Mouse (Mus musculus): ENCODE data around the gene Olfr1357.

- TF ChIP-seq CTCF (IDR thresholded peaks at IDR 0.05; ENCODE audit: low read depth) (no peak), EP300 (IDR thresholded peaks at IDR 0.05; ENCODE audit: low read depth) (no peak)
Measured at GRCm38 (mm10) chr10:78594566-78594965, 23.3 kb downstream of the Olfr1357 start.

Data from liver, postnatal 0 days (tissue).